Mouse (Mus musculus) liver, embryonic 14.5 days (tissue): ENCODE data around the gene Map7d2.

Experiments used
- CTCF ChIP-seq: IDR thresholded peaks from 2 replicates; pipeline ENCODE4 v1.5.1; 2016; ENCODE audit warnings: antibody characterized with exemption, low read depth, control low read depth
- EP300 ChIP-seq: IDR thresholded peaks from 2 replicates; pipeline ENCODE4 v1.6.1; 2016; ENCODE audit warnings: antibody characterized with exemption, low read depth

DNA sequence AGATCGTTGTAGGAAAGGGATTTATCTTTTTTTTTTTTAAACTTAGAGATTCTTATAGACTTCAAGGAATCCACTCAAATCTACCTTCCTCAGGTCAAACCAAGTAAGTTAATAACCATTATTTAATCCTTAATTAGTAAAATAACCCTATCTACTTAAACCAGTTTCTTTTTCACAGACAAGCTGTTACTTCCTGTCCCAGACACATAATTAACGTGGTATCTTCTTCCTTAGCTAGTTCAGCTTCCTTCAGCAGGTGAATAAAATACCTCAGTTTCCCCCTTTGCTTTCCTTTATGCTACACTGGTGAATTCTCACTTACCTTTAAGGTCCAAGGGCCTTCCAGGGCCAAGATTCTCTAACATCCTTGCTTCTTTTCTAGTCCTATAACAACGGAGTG lies 107.4 kb downstream of the Map7d2 start:
- TF ChIP-seq CTCF: no peak
- TF ChIP-seq EP300: no peak
